Mouse (Mus musculus) midbrain, embryonic 14.5 days (tissue): ENCODE data around the gene Fkbpl. TPM values are rescaled to one million over a fixed set of nuclear protein-coding genes. Genes with fewer than 3 reads are reported as not detected.

Experiments
- ATAC-seq: fragments of 200-750 bp; cut with Nextera tagmentation; 2 replicates; pipeline ENCODE4 v1.8.0; 2017; ENCODE audit warnings: moderate number of reproducible peaks, moderate library complexity; ENCODE audit not compliant: low FRiP score, low TSS enrichment
- DNase-seq: peaks from one replicate; pipeline ENCODE4 v3.0.0-alpha.2; 2015
- H3K27ac ChIP-seq: fragments of 300-500 bp; sonication (generic); replicated peaks from 2 replicates; pipeline ENCODE4 v1.5.1; 2014; ENCODE audit warnings: mild to moderate bottlenecking, low read depth, low read length, moderate library complexity
- H3K27me3 ChIP-seq: fragments of 300-500 bp; sonication (generic); 2 replicates; pipeline ENCODE4 v1.6.1; 2014; ENCODE audit warnings: low read length, control low read depth, mixed read lengths; ENCODE audit not compliant: control insufficient read depth, insufficient read depth
- H3K36me3 ChIP-seq: fragments of 300-500 bp; sonication (generic); 2 replicates; pipeline ENCODE4 v1.6.1; 2014; ENCODE audit warnings: low read length, control low read depth; ENCODE audit not compliant: control insufficient read depth, insufficient read depth
- H3K4me1 ChIP-seq: fragments of 300-500 bp; sonication (generic); 2 replicates; pipeline ENCODE4 v1.6.1; 2014; ENCODE audit warnings: mild to moderate bottlenecking, antibody characterized with exemption, low read length, control low read depth; ENCODE audit not compliant: control insufficient read depth, insufficient read depth
- H3K4me2 ChIP-seq: fragments of 300-500 bp; sonication (generic); 2 replicates; pipeline ENCODE4 v1.6.1; 2014; ENCODE audit warnings: mild to moderate bottlenecking, low read length, moderate library complexity
- H3K4me3 ChIP-seq: fragments of 300-500 bp; sonication (generic); replicated peaks from 2 replicates; pipeline ENCODE4 v1.5.1; 2014; ENCODE audit warnings: low read depth, low read length
- H3K9ac ChIP-seq: fragments of 300-500 bp; sonication (generic); replicated peaks from 2 replicates; pipeline ENCODE4 v1.6.1; 2014; ENCODE audit warnings: mild to moderate bottlenecking, low read length, moderate library complexity
- H3K9me3 ChIP-seq: fragments of 300-500 bp; sonication (generic); 2 replicates; pipeline ENCODE4 v1.6.1; 2016; ENCODE audit warnings: low read length, control low read depth, mixed read lengths; ENCODE audit not compliant: control insufficient read depth
- WGBS: fragments of 180-500 bp; shearing (Covaris S2); extraction: QIAGEN DNeasy Blood & Tissue Kit; methylation state at CpG from one replicate; pipeline ENCODE4 v1.1.7; 2014; 5-methylcytosine and 5-hydroxymethylcytosine counted together
- polyA plus RNA-seq: library from polyadenylated mRNA; unstranded; fragments of >200 nt; fragmentation: Nextera tagmentation; extraction: Ambion mirVana; gene quantifications from 2 replicates; pipeline ENCODE4 v1.2.1, GENCODE M21; 2014

Gene Fkbpl
- polyA plus RNA-seq, 1 experiment from 2014 or later = 11.2 TPM

GRCm38 (mm10) chr17:34629221-34629751 lies 15.3 kb upstream of the Fkbpl start, which contains the start of gene Prrt1:
TSS of gene Prrt1 (plus strand) at chr17:34629533.
- under 1% methylated on average over 16 of the region's 16 CpGs for WGBS
- H3K9ac ChIP-seq = peak within 1 kb of the TSS; percentile 68
- H3K9me3 ChIP-seq = no peaks in the 10 kb centered on the region
- H3K4me3 ChIP-seq = peak within 1 kb of the TSS; percentile 71
- DNase-seq (peak; percentile 89), ATAC-seq (peak; percentile 49; the same call in 1 of the 2 replicates)
- no peaks in the 10 kb centered on the region for H3K36me3 ChIP-seq
- peak within 1 kb of the TSS; percentile 93 for H3K27ac ChIP-seq
- peaks cover 53% of the 10 kb centered on the region for H3K4me1 ChIP-seq
- peak within 1 kb of the TSS; percentile 90 for H3K4me2 ChIP-seq
- peaks cover 14% of the 10 kb centered on the region; the same call in 1 of the 2 replicates for H3K27me3 ChIP-seq

- H3K4me1 ChIP-seq = peaks cover 53% of the 10 kb centered on the region
Observed at GRCm38 (mm10) chr17:34629796-34630603, 14.6 kb upstream of the Fkbpl start.

GRCm38 (mm10) chr17:34630761-34631301 lies 13.7 kb upstream of the Fkbpl start:
- 2% methylated on average over 48 of the region's 48 CpGs for WGBS

More at GRCm38 (mm10) chr17:34629796-34630603, 14.6 kb upstream of the Fkbpl start:
- Histone ChIP-seq H3K4me2 (peak overlapping the region; percentile 90), H3K27me3 (peaks cover 14% of the 10 kb centered on the region; the same call in 1 of the 2 replicates), H3K27ac (peak overlapping the region; percentile 93; the same call in 1 of the 2 replicates), H3K36me3 (no peaks in the 10 kb centered on the region), H3K4me3 (peak overlapping the region; percentile 71), H3K9ac (peak overlapping the region; percentile 68), H3K9me3 (no peaks in the 10 kb centered on the region)
- DNase-seq (no peak), ATAC-seq (no peak)
- 17% methylated on average over 12 of the region's 12 CpGs for WGBS

GRCm38 (mm10) chr17:34631647-34632046 lies 12.9 kb upstream of the Fkbpl start:
- H3K27ac ChIP-seq = no peak overlapping the region
- 7% methylated on average over 12 of the region's 12 CpGs for WGBS
- peak overlapping the region; percentile 71 for H3K4me3 ChIP-seq
- peak overlapping the region; percentile 90 for H3K4me2 ChIP-seq
- no peaks in the 10 kb centered on the region for H3K36me3 ChIP-seq
- H3K9me3 ChIP-seq = no peaks in the 10 kb centered on the region
- H3K27me3 ChIP-seq = peaks cover 14% of the 10 kb centered on the region; the same call in 1 of the 2 replicates
- ATAC-seq = no peak
- peaks cover 44% of the 10 kb centered on the region for H3K4me1 ChIP-seq
- H3K9ac ChIP-seq = peak overlapping the region; percentile 43; the same call in 1 of the 2 replicates
- no peak for DNase-seq

More at GRCm38 (mm10) chr17:34630761-34631301, 13.7 kb upstream of the Fkbpl start:
- Histone ChIP-seq H3K36me3 (no peaks in the 10 kb centered on the region), H3K9ac (peak overlapping the region; percentile 43), H3K9me3 (no peaks in the 10 kb centered on the region), H3K27me3 (peaks cover 14% of the 10 kb centered on the region; the same call in 1 of the 2 replicates), H3K4me2 (peak overlapping the region; percentile 90), H3K4me3 (peak overlapping the region; percentile 71), H3K4me1 (peaks cover 52% of the 10 kb centered on the region), H3K27ac (no peak overlapping the region)
- DNase-seq (peak; percentile 23), ATAC-seq (no peak)

- peak overlapping the region; percentile 90 for H3K4me2 ChIP-seq
- DNase-seq = peak; percentile 43
- H3K9ac ChIP-seq = peak overlapping the region; percentile 43; the same call in 1 of the 2 replicates
- no peak for ATAC-seq
- WGBS = 1% methylated on average over 26 of the region's 26 CpGs
- H3K27ac ChIP-seq = no peak overlapping the region
- no peaks in the 10 kb centered on the region for H3K9me3 ChIP-seq
- H3K36me3 ChIP-seq = no peaks in the 10 kb centered on the region
- H3K4me3 ChIP-seq = peak overlapping the region; percentile 71
- H3K27me3 ChIP-seq = peaks cover 14% of the 10 kb centered on the region; the same call in 1 of the 2 replicates
- peaks cover 44% of the 10 kb centered on the region for H3K4me1 ChIP-seq
Observed at GRCm38 (mm10) chr17:34632261-34632691, 12.3 kb upstream of the Fkbpl start.

GRCm38 (mm10) chr17:34635671-34636070 lies 8.9 kb upstream of the Fkbpl start:
- 86% methylated on average over 2 of the region's 2 CpGs for WGBS
- Histone ChIP-seq H3K4me2 (no peak overlapping the region), H3K9me3 (no peaks in the 10 kb centered on the region), H3K4me3 (no peak overlapping the region), H3K4me1 (peaks cover 19% of the 10 kb centered on the region), H3K9ac (no peak overlapping the region), H3K27ac (no peak overlapping the region), H3K27me3 (peaks cover 14% of the 10 kb centered on the region; the same call in 1 of the 2 replicates), H3K36me3 (no peaks in the 10 kb centered on the region)
- DNase-seq = no peak
- no peak for ATAC-seq

GRCm38 (mm10) chr17:34637459-34637858 lies 7.1 kb upstream of the Fkbpl start:
- Histone ChIP-seq H3K27ac (no peak overlapping the region), H3K9me3 (no peaks in the 10 kb centered on the region), H3K9ac (no peak overlapping the region), H3K4me1 (peaks cover 1% of the 10 kb centered on the region; the same call in 1 of the 2 replicates), H3K36me3 (no peaks in the 10 kb centered on the region), H3K4me2 (no peak overlapping the region), H3K4me3 (no peak overlapping the region), H3K27me3 (peaks cover 1% of the 10 kb centered on the region; the same call in 1 of the 2 replicates)
- ATAC-seq = no peak
- WGBS = 74% methylated on average over 3 of the region's 3 CpGs
- no peak for DNase-seq

GRCm38 (mm10) chr17:34639461-34640255 lies 4.9 kb upstream of the Fkbpl start:
- Histone ChIP-seq H3K4me1 (no peaks in the 10 kb centered on the region), H3K27me3 (no peaks in the 10 kb centered on the region), H3K4me2 (no peak overlapping the region), H3K9ac (no peak overlapping the region), H3K9me3 (no peaks in the 10 kb centered on the region), H3K36me3 (no peaks in the 10 kb centered on the region), H3K27ac (no peak overlapping the region), H3K4me3 (no peak overlapping the region)
- no peak for ATAC-seq
- DNase-seq = no peak
- 86% methylated on average over 7 of the region's 7 CpGs for WGBS
